Mouse (Mus musculus): Measurements from ENCODE around the gene Hhipl1. TPM values are rescaled to one million over a fixed set of nuclear protein-coding genes. Genes with fewer than 3 reads are reported as not detected.
A peak's percentile ranks its signal among the peaks of the same experiment; 100 is the strongest.

Gene Hhipl1
- polyA plus RNA-seq, 1 experiment from 2014 or later: 2.5 TPM

- H3K4me2 ChIP-seq: no peak overlapping the region
- no peaks in the 10 kb centered on the region for H3K27me3 ChIP-seq
- no peaks in the 10 kb centered on the region for H3K36me3 ChIP-seq (ENCODE audit: poor library complexity, severe bottlenecking)
- no peak for ATAC-seq
- H3K4me3 ChIP-seq: no peak overlapping the region
- H3K4me1 ChIP-seq: no peaks in the 10 kb centered on the region
- H3K9ac ChIP-seq: no peak overlapping the region
- no peaks in the 10 kb centered on the region for H3K9me3 ChIP-seq (replicated peaks)
- 72% methylated on average over 17 of the region's 17 CpGs for WGBS
- H3K27ac ChIP-seq: no peak overlapping the region
Observed at GRCm38 (mm10) chr12:108372241-108372640, 66.2 kb downstream of the Hhipl1 start.

GRCm38 (mm10) chr12:108373611-108374010, 67.5 kb downstream of the Hhipl1 start:
- H3K4me1 ChIP-seq: no peaks in the 10 kb centered on the region
- ATAC-seq: no peak
- no peak overlapping the region for H3K4me3 ChIP-seq
- H3K9me3 ChIP-seq (replicated peaks): no peaks in the 10 kb centered on the region
- no peak overlapping the region for H3K9ac ChIP-seq
- no peaks in the 10 kb centered on the region for H3K36me3 ChIP-seq (ENCODE audit: poor library complexity, severe bottlenecking)
- H3K4me2 ChIP-seq: no peak overlapping the region
- 84% methylated on average over 9 of the region's 9 CpGs for whole genome bisulfite sequencing
- no peaks in the 10 kb centered on the region for H3K27me3 ChIP-seq
- no peak overlapping the region for H3K27ac ChIP-seq

GRCm38 (mm10) chr12:108374689-108375088, 68.6 kb downstream of the Hhipl1 start:
- H3K4me3 ChIP-seq: no peak overlapping the region
- H3K4me1 ChIP-seq: no peaks in the 10 kb centered on the region
- H3K4me2 ChIP-seq: no peak overlapping the region
- whole genome bisulfite sequencing: 85% methylated on average over 8 of the region's 8 CpGs
- H3K36me3 ChIP-seq (ENCODE audit: poor library complexity, severe bottlenecking): no peaks in the 10 kb centered on the region
- no peaks in the 10 kb centered on the region for H3K9me3 ChIP-seq (replicated peaks)
- H3K27ac ChIP-seq: no peak overlapping the region
- no peaks in the 10 kb centered on the region for H3K27me3 ChIP-seq
- H3K9ac ChIP-seq: no peak overlapping the region
- ATAC-seq: no peak

GRCm38 (mm10) chr12:108378379-108379133, 72.5 kb downstream of the Hhipl1 start:
- ATAC-seq: no peak; the same call in 1 of the 2 replicates

More at GRCm38 (mm10) chr12:108378379-108379133, 72.5 kb downstream of the Hhipl1 start:
- Histone ChIP-seq H3K4me2 (no peak overlapping the region), H3K27me3 (no peaks in the 10 kb centered on the region), H3K9me3 (replicated peaks) (no peaks in the 10 kb centered on the region), H3K4me1 (0 out of 2 replicates have a peak, but pooled peaks cover 3% of the 10 kb centered on the region), H3K4me3 (no peak overlapping the region), H3K9ac (no peak overlapping the region), H3K27ac (peak overlapping the region; percentile 31; the same call in 1 of the 2 replicates), H3K36me3 (ENCODE audit: poor library complexity, severe bottlenecking) (no peaks in the 10 kb centered on the region)
- 83% methylated on average over 13 of the region's 13 CpGs for WGBS

Other genes with a start within 250 kb of the Hhipl1 start
- 90.0 and 91.6 TPM in 2 replicates for gene Setd3, start 127.0 kb upstream of the Hhipl1 start, polyA plus RNA-seq (2015; fragmentation: Nextera tagmentation; extraction: Ambion mirVana)
- gene Ccnk, start 126.7 kb upstream of the Hhipl1 start, polyA plus RNA-seq (2015; fragmentation: Nextera tagmentation; extraction: Ambion mirVana): 4.5 and 5.3 TPM in 2 replicates
- gene Ccdc85c, start 30.8 kb upstream of the Hhipl1 start, polyA plus RNA-seq (2015; fragmentation: Nextera tagmentation; extraction: Ambion mirVana): 16.2 and 17.4 TPM in 2 replicates
- 23.1 and 26.3 TPM in 2 replicates for gene Cyp46a1, start 28.1 kb downstream of the Hhipl1 start, polyA plus RNA-seq (2015; fragmentation: Nextera tagmentation; extraction: Ambion mirVana)
- 54.5 and 71.4 TPM in 2 replicates for gene Eml1, start 64.7 kb downstream of the Hhipl1 start, polyA plus RNA-seq (2015; fragmentation: Nextera tagmentation; extraction: Ambion mirVana)
- 147 and 159 TPM in 2 replicates for gene Evl, start 248.4 kb downstream of the Hhipl1 start, polyA plus RNA-seq (2015; fragmentation: Nextera tagmentation; extraction: Ambion mirVana)